Mouse (Mus musculus) liver, embryonic 11.5 days (tissue): Measurements from ENCODE around the gene Prdm16. TPM values are rescaled to one million over a fixed set of nuclear protein-coding genes. Genes with fewer than 3 reads are reported as not detected.

ENCODE experiments used
- ATAC-seq: fragments of 200-750 bp; cut with Nextera tagmentation; replicated peaks from 2 replicates; pipeline ENCODE4 v1.8.0; 2017; ENCODE audit warnings: moderate number of reproducible peaks, mild to moderate bottlenecking, moderate TSS enrichment, moderate library complexity; ENCODE audit not compliant: low FRiP score
- DNase-seq: peaks from one replicate; pipeline ENCODE4 v3.0.0-alpha.2; 2017; ENCODE audit warnings: low spot score
- H3K27ac ChIP-seq: fragments of 300-500 bp; sonication (generic); 2 replicates; pipeline ENCODE4 v1.5.1; 2014; ENCODE audit warnings: mild to moderate bottlenecking, low read depth, low read length, control low read depth
- H3K27me3 ChIP-seq: fragments of 300-500 bp; sonication (generic); replicated peaks from 2 replicates; pipeline ENCODE4 v1.6.1; 2014; ENCODE audit warnings: low read length, mixed read lengths; ENCODE audit not compliant: control insufficient read depth, insufficient read depth
- H3K36me3 ChIP-seq: fragments of 300-500 bp; sonication (generic); 2 replicates; pipeline ENCODE4 v1.6.1; 2014; ENCODE audit warnings: mild to moderate bottlenecking, low read length, moderate library complexity, mixed read lengths; ENCODE audit not compliant: control insufficient read depth, insufficient read depth
- H3K4me1 ChIP-seq: fragments of 300-500 bp; sonication (generic); replicated peaks from 2 replicates; pipeline ENCODE4 v1.6.1; 2014; ENCODE audit warnings: low read length, mixed read lengths; ENCODE audit not compliant: control insufficient read depth, insufficient read depth
- H3K4me2 ChIP-seq: fragments of 300-500 bp; sonication (generic); 2 replicates; pipeline ENCODE4 v1.6.1; 2014; ENCODE audit warnings: mild to moderate bottlenecking, control low read depth, moderate library complexity
- H3K4me3 ChIP-seq: fragments of 300-500 bp; sonication (generic); 2 replicates; pipeline ENCODE4 v1.5.1; 2014; ENCODE audit warnings: low read depth, low read length, control low read depth
- H3K9ac ChIP-seq: fragments of 300-500 bp; sonication (generic); 2 replicates; pipeline ENCODE4 v1.6.1; 2014; ENCODE audit warnings: low read depth, low read length, control low read depth
- H3K9me3 ChIP-seq: fragments of 300-500 bp; sonication (generic); 2 replicates; pipeline ENCODE4 v1.6.1; 2016; ENCODE audit warnings: low read length, inconsistent platforms, mixed read lengths; ENCODE audit not compliant: control insufficient read depth
- WGBS: fragments of 180-500 bp; shearing (Covaris S2); extraction: QIAGEN DNeasy Blood & Tissue Kit; methylation state at CpG from one replicate; pipeline ENCODE4 v1.1.7; 2014; 5-methylcytosine and 5-hydroxymethylcytosine counted together
- polyA plus RNA-seq: library from polyadenylated mRNA; unstranded; fragments of >200 nt; fragmentation: Nextera tagmentation; extraction: Ambion mirVana; gene quantifications from 2 replicates; pipeline ENCODE4 v1.2.1, GENCODE M21; 2014

Prdm16 gene
- polyA plus RNA-seq, 1 experiment from 2014 or later: 7.2 TPM

- Histone ChIP-seq H3K27me3 (no peaks in the 10 kb centered on the region), H3K4me1 (no peaks in the 10 kb centered on the region), H3K4me2 (no peak overlapping the region), H3K4me3 (no peak overlapping the region), H3K27ac (no peak overlapping the region), H3K36me3 (no peaks in the 10 kb centered on the region), H3K9ac (no peak overlapping the region), H3K9me3 (no peaks in the 10 kb centered on the region)
- DNase-seq: no peak
- 68% methylated on average over 9 of the region's 9 CpGs for WGBS
- no peak for ATAC-seq
Observed at GRCm38 (mm10) chr4:154359762-154360300, 276.8 kb downstream of the Prdm16 start.

- ATAC-seq (no peak), DNase-seq (no peak)
- H3K4me3 ChIP-seq: no peak overlapping the region
- WGBS: 49% methylated on average over 11 of the region's 11 CpGs
- H3K4me1 ChIP-seq: no peaks in the 10 kb centered on the region
- H3K4me2 ChIP-seq: no peak overlapping the region
- no peaks in the 10 kb centered on the region; the same call in 1 of the 2 replicates for H3K27me3 ChIP-seq
- H3K27ac ChIP-seq: no peak overlapping the region
- no peaks in the 10 kb centered on the region for H3K9me3 ChIP-seq
- no peak overlapping the region for H3K9ac ChIP-seq
- no peaks in the 10 kb centered on the region for H3K36me3 ChIP-seq
Observed at GRCm38 (mm10) chr4:154358816-154359215, 277.9 kb downstream of the Prdm16 start.

GRCm38 (mm10) chr4:154358370-154358769 is 278.3 kb downstream of the Prdm16 start:
- Histone ChIP-seq H3K4me3 (no peak overlapping the region), H3K4me2 (no peak overlapping the region), H3K9ac (no peak overlapping the region), H3K27me3 (no peaks in the 10 kb centered on the region; the same call in none of the 2 replicates), H3K4me1 (no peaks in the 10 kb centered on the region), H3K27ac (no peak overlapping the region), H3K9me3 (no peaks in the 10 kb centered on the region), H3K36me3 (no peaks in the 10 kb centered on the region)
- no peak for DNase-seq
- no peak for ATAC-seq
- 63% methylated on average over 5 of the region's 5 CpGs for WGBS

GRCm38 (mm10) chr4:154355408-154355807 is 281.3 kb downstream of the Prdm16 start:
- DNase-seq (no peak), ATAC-seq (no peak)
- no peak overlapping the region for H3K4me3 ChIP-seq
- H3K36me3 ChIP-seq: no peaks in the 10 kb centered on the region
- H3K4me1 ChIP-seq: no peaks in the 10 kb centered on the region
- H3K9ac ChIP-seq: no peak overlapping the region
- no peak overlapping the region for H3K27ac ChIP-seq
- H3K9me3 ChIP-seq: no peaks in the 10 kb centered on the region
- 86% methylated on average over 5 of the region's 5 CpGs for WGBS
- H3K4me2 ChIP-seq: no peak overlapping the region
- no peaks in the 10 kb centered on the region; the same call in none of the 2 replicates for H3K27me3 ChIP-seq

GRCm38 (mm10) chr4:154352246-154352645 is 284.4 kb downstream of the Prdm16 start:
- Histone ChIP-seq H3K4me1 (no peaks in the 10 kb centered on the region), H3K4me2 (no peak overlapping the region), H3K27me3 (no peaks in the 10 kb centered on the region; the same call in none of the 2 replicates), H3K4me3 (no peak overlapping the region), H3K9ac (no peak overlapping the region), H3K9me3 (no peaks in the 10 kb centered on the region), H3K36me3 (no peaks in the 10 kb centered on the region), H3K27ac (no peak overlapping the region)
- 65% methylated on average over 13 of the region's 13 CpGs for WGBS
- DNase-seq (no peak), ATAC-seq (no peak)

GRCm38 (mm10) chr4:154348197-154348786 is 288.4 kb downstream of the Prdm16 start:
- no peaks in the 10 kb centered on the region for H3K4me1 ChIP-seq

GRCm38 (mm10) chr4:154346731-154347522 is 289.7 kb downstream of the Prdm16 start:
- Histone ChIP-seq H3K9me3 (no peaks in the 10 kb centered on the region), H3K4me1 (no peaks in the 10 kb centered on the region), H3K4me3 (no peak overlapping the region), H3K27me3 (no peaks in the 10 kb centered on the region; the same call in 1 of the 2 replicates), H3K4me2 (no peak overlapping the region), H3K27ac (no peak overlapping the region), H3K36me3 (no peaks in the 10 kb centered on the region), H3K9ac (no peak overlapping the region)
- whole genome bisulfite sequencing: 51% methylated on average over 19 of the region's 19 CpGs
- ATAC-seq (no peak), DNase-seq (no peak)

More at GRCm38 (mm10) chr4:154348197-154348786, 288.4 kb downstream of the Prdm16 start:
- no peak for DNase-seq
- Histone ChIP-seq H3K4me3 (no peak overlapping the region), H3K9ac (no peak overlapping the region), H3K9me3 (no peaks in the 10 kb centered on the region), H3K27ac (no peak overlapping the region), H3K27me3 (no peaks in the 10 kb centered on the region; the same call in 1 of the 2 replicates), H3K4me2 (no peak overlapping the region), H3K36me3 (no peaks in the 10 kb centered on the region)
- 67% methylated on average over 11 of the region's 11 CpGs for WGBS
- ATAC-seq: no peak

GRCm38 (mm10) chr4:154336650-154337049 is 300.0 kb downstream of the Prdm16 start:
- Histone ChIP-seq H3K9me3 (no peaks in the 10 kb centered on the region), H3K4me1 (peaks cover 8% of the 10 kb centered on the region; the same call in 1 of the 2 replicates), H3K4me2 (no peak overlapping the region), H3K36me3 (no peaks in the 10 kb centered on the region), H3K9ac (no peak overlapping the region), H3K27ac (no peak overlapping the region), H3K27me3 (no peaks in the 10 kb centered on the region; the same call in 1 of the 2 replicates), H3K4me3 (no peak overlapping the region)
- DNase-seq (no peak), ATAC-seq (no peak)
- WGBS: 35% methylated on average over 10 of the region's 10 CpGs
